Mouse (Mus musculus) forebrain, embryonic 13.5 days (tissue): Measurements from ENCODE around the gene Mgst2. TPM values are rescaled to one million over a fixed set of nuclear protein-coding genes. Genes with fewer than 3 reads are reported as not detected.
A peak's percentile ranks its signal among the peaks of the same experiment; 100 is the strongest.

ENCODE experiments used
- ATAC-seq: fragments of 200-750 bp; cut with Nextera tagmentation; 2 replicates; pipeline ENCODE4 v1.8.0; 2017
- H3K27ac ChIP-seq: fragments of 300-500 bp; sonication (generic); 2 replicates; pipeline ENCODE4 v1.5.1; 2015; ENCODE audit warnings: inconsistent platforms, mild to moderate bottlenecking, moderate library complexity
- H3K27me3 ChIP-seq: fragments of 300-500 bp; sonication (generic); 2 replicates; pipeline ENCODE4 v1.6.1; 2015; ENCODE audit warnings: mild to moderate bottlenecking, inconsistent platforms
- H3K36me3 ChIP-seq: fragments of 300-500 bp; sonication (generic); 2 replicates; pipeline ENCODE4 v1.6.1; 2015; ENCODE audit warnings: mild to moderate bottlenecking, inconsistent platforms; ENCODE audit not compliant: poor library complexity, severe bottlenecking
- H3K4me1 ChIP-seq: fragments of 300-500 bp; sonication (generic); 2 replicates; pipeline ENCODE4 v1.6.1; 2015; ENCODE audit warnings: inconsistent platforms
- H3K4me2 ChIP-seq: fragments of 300-500 bp; sonication (generic); 2 replicates; pipeline ENCODE4 v1.6.1; 2015; ENCODE audit warnings: inconsistent platforms, mild to moderate bottlenecking, moderate library complexity
- H3K4me3 ChIP-seq: fragments of 300-500 bp; sonication (generic); 2 replicates; pipeline ENCODE4 v1.5.1; 2015; ENCODE audit warnings: mild to moderate bottlenecking, inconsistent platforms
- H3K9ac ChIP-seq: fragments of 300-500 bp; sonication (generic); 2 replicates; pipeline ENCODE4 v1.6.1; 2015; ENCODE audit warnings: mild to moderate bottlenecking, inconsistent platforms
- H3K9me3 ChIP-seq: fragments of 300-500 bp; sonication (generic); replicated peaks from 2 replicates; pipeline ENCODE4 v1.6.1; 2016; ENCODE audit warnings: inconsistent platforms
- WGBS: fragments of 180-500 bp; shearing (Covaris S2); methylation state at CpG from one replicate; pipeline ENCODE4 v1.1.7; 2015; 5-methylcytosine and 5-hydroxymethylcytosine counted together
- polyA plus RNA-seq: library from polyadenylated mRNA; unstranded; fragments of >200 nt; fragmentation: Nextera tagmentation; extraction: Ambion mirVana; gene quantifications from 2 replicates; pipeline ENCODE4 v1.2.1, GENCODE M21; 2015

Gene Mgst2
- polyA plus RNA-seq, 1 experiment from 2014 or later = 0.96 TPM

DNA sequence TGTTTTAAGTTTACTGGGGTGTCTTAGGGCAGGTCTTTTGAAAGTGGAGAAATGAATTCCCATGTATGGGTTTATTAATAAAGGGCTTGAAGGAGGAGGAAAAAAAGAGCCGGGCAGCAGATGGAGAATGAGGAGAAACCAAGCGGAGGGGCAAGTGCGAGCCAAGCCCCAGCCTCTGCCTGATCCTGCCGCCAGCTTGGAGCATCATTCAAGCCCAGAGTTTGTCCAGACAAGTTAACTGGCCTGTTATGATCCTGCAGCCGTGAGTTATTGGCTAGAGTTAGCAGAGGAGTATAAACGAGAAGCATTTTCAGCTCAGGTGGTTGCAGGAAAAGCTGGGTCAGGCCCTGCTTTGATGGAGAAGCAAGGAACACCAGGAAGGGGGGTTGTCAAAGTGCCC lies 26.2 kb downstream of the Mgst2 start:
- Histone ChIP-seq H3K9me3 (no peaks in the 10 kb centered on the region), H3K27me3 (no peaks in the 10 kb centered on the region), H3K27ac (no peak overlapping the region), H3K4me2 (no peak overlapping the region), H3K9ac (no peak overlapping the region), H3K4me3 (no peak overlapping the region), H3K4me1 (no peaks in the 10 kb centered on the region), H3K36me3 (peaks cover 28% of the 10 kb centered on the region)
- 86% methylated on average over 6 of the region's 6 CpGs for WGBS
- ATAC-seq = no peak

DNA sequence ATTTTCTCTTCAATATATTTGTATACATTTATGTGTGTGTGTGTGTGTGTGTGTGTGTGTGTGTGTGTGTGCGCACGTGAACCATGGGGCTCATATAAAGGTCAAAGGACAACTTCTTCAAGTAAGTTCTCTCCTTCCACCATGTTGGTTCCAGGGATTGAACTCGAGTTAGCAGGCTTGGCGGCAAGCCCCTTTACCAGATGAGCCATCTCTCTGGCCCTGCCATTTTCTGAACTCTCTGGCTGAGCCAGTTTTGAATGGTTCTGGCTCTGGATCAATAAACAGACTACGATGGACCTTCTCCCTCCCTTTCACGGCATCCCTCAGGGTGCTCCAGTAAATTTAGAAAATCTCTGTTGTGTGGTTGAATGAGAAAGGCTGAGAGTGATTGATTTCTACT lies 26.6 kb downstream of the Mgst2 start:
- 87% methylated on average over 6 of the region's 6 CpGs for WGBS

DNA sequence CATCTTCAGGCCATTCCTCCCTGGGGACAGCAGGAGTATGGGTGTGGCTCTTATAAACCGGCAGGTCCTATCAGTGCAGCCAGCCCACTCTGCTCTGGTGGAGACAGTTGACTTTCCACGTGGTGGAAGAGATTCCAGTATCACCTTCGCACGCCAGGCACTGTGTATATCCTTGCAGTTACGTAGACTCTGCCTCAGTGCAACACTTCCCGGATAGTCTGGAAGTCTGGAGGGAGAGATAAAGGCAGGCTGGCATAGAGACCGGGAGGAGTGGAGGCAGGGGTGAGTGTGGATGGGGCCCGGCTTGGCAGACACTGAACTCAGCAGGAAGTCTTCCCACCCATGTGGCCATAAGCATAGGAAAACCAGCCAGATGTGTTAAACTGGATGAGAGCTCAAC lies 28.6 kb downstream of the Mgst2 start:
- Histone ChIP-seq H3K27me3 (no peaks in the 10 kb centered on the region), H3K9ac (no peak overlapping the region), H3K27ac (no peak overlapping the region), H3K36me3 (peaks cover 31% of the 10 kb centered on the region), H3K9me3 (no peaks in the 10 kb centered on the region), H3K4me1 (no peaks in the 10 kb centered on the region), H3K4me3 (no peak overlapping the region), H3K4me2 (no peak overlapping the region)
- ATAC-seq = no peak
- WGBS = 91% methylated on average over 8 of the region's 8 CpGs

More for the DNA sequence above, 26.6 kb downstream of the Mgst2 start:
- Histone ChIP-seq H3K4me3 (no peak overlapping the region), H3K36me3 (peaks cover 28% of the 10 kb centered on the region), H3K27ac (no peak overlapping the region), H3K4me2 (no peak overlapping the region), H3K9me3 (no peaks in the 10 kb centered on the region), H3K9ac (no peak overlapping the region), H3K4me1 (no peaks in the 10 kb centered on the region), H3K27me3 (no peaks in the 10 kb centered on the region)
- no peak for ATAC-seq

DNA sequence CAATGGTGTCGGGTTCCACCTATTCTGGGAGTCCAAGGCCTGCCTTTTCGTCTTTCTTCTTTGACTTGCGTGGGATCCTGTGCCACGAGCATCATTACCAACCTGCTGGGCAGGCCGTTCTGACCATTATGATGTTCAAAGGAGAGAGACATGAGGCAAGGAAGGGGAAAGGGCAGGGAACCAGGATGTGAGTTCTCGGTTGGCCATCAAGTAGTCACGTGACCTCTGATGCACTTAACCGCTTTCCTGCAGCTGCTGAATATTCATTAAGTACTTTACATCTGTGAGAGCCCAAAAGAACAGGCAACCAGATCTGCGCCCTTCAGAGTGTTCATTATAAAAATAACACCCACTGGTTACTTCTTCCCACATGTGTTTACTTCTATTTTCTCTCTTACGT lies 33.0 kb downstream of the Mgst2 start:
- Histone ChIP-seq H3K27me3 (no peaks in the 10 kb centered on the region), H3K4me1 (no peaks in the 10 kb centered on the region), H3K4me2 (no peak overlapping the region), H3K9me3 (no peaks in the 10 kb centered on the region), H3K36me3 (peaks cover 35% of the 10 kb centered on the region), H3K9ac (no peak overlapping the region), H3K4me3 (no peak overlapping the region), H3K27ac (no peak overlapping the region)
- no peak for ATAC-seq
- 64% methylated on average over 10 of the region's 10 CpGs for WGBS

DNA sequence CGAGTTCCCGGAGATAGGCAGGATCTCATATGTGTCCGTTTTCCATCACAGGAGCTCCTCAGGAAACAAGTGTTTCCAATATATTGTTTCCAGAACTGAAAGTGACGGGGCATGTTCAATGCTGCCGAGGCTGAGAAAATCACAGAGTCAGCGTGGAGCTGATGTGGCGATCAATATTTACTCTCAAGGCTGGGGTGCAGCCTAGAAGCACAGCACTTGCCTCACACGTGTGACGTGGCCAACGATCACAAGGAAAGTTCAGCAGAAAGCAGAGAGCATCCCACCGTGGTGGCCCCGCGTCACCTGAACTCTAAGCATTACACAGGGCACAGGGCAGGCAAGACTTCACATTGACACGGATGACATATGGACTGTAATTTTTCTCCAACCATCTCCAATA lies 34.4 kb downstream of the Mgst2 start:
- WGBS = 94% methylated on average over 14 of the region's 14 CpGs
- Histone ChIP-seq H3K4me3 (no peak overlapping the region), H3K4me1 (no peaks in the 10 kb centered on the region), H3K9ac (no peak overlapping the region), H3K4me2 (no peak overlapping the region), H3K27ac (no peak overlapping the region), H3K9me3 (no peaks in the 10 kb centered on the region), H3K36me3 (peaks cover 21% of the 10 kb centered on the region), H3K27me3 (no peaks in the 10 kb centered on the region)
- no peak for ATAC-seq

DNA sequence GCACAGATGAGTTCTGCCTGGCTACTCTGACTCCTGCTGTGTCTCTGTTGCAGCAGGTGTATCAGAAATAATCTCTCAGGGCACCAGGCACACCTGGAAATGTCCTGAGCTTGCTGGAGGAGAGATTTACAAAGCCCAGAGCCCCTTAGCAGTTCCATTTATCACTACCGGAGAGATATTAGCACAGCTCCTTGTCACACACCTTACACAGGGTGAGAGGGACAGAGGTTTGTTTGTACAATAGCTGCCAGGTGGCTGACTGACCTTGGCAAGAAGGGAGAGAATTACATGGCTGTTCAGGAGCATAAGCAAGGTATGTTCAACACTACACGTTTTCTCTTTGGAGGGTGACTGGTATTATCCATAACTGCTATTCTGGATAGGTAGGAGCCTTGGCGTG lies 35.6 kb downstream of the Mgst2 start:
- Histone ChIP-seq H3K9ac (no peak overlapping the region), H3K27ac (no peak overlapping the region), H3K9me3 (no peaks in the 10 kb centered on the region), H3K36me3 (peaks cover 10% of the 10 kb centered on the region), H3K27me3 (no peaks in the 10 kb centered on the region), H3K4me1 (peaks cover 10% of the 10 kb centered on the region), H3K4me2 (no peak overlapping the region), H3K4me3 (no peak overlapping the region)
- no peak for ATAC-seq
- 90% methylated on average over 3 of the region's 3 CpGs for WGBS

DNA sequence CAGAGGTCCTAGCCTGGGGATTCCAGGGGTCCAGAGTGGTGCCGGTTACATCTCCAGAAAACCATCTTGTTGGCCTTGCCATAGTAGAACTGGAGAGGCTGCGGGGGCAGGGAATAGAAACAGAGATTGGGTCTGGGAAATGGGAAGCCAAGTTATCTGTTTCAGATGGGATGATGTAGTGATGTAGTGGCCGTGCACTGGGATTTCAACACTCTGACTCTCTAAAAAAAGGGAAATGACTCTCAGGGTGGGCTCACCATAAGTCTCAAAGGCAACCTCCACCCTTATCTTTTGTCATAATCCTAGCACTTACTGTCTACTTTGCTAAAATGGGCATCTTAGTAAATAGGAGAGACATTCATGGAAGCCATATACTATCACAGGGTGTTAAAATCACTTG lies 37.8 kb downstream of the Mgst2 start:
- Histone ChIP-seq H3K4me3 (no peak overlapping the region), H3K36me3 (0 out of 2 replicates have a peak, but pooled peaks cover 6% of the 10 kb centered on the region), H3K27me3 (no peaks in the 10 kb centered on the region), H3K4me1 (peaks cover 32% of the 10 kb centered on the region), H3K9ac (no peak overlapping the region), H3K27ac (no peak overlapping the region), H3K4me2 (no peak overlapping the region), H3K9me3 (no peaks in the 10 kb centered on the region)
- 91% methylated on average over 3 of the region's 3 CpGs for WGBS
- ATAC-seq = no peak

DNA sequence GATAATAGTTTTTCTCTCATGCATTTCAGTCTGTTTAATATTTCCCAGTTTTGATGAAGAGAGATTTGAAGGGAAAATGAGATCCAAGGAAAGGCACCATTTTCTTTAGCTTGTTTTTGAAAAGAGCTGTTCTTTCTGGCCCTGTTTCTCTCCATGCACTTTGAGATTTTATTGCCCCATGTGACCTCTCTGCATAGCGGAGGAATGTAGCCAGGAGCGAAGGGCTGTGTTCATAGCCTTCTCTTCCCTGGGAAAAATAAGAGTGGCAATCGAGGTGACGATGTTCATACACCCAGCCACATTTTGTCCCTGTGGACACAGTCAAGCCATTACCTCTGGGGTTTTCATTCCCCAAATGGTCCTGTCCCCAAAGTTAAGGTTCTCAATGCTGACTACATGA lies 40.0 kb downstream of the Mgst2 start:
- H3K9me3 ChIP-seq = no peaks in the 10 kb centered on the region
- peaks cover 35% of the 10 kb centered on the region for H3K4me1 ChIP-seq
- H3K27me3 ChIP-seq = no peaks in the 10 kb centered on the region
- H3K4me3 ChIP-seq = no peak overlapping the region
- no peak overlapping the region for H3K9ac ChIP-seq
- no peak overlapping the region for H3K4me2 ChIP-seq
- H3K27ac ChIP-seq = peak overlapping the region; percentile 96; the same call in 1 of the 2 replicates
- 0 out of 2 replicates have a peak, but pooled peaks cover 6% of the 10 kb centered on the region for H3K36me3 ChIP-seq
- WGBS = 88% methylated on average over 4 of the region's 4 CpGs
- ATAC-seq = no peak

DNA sequence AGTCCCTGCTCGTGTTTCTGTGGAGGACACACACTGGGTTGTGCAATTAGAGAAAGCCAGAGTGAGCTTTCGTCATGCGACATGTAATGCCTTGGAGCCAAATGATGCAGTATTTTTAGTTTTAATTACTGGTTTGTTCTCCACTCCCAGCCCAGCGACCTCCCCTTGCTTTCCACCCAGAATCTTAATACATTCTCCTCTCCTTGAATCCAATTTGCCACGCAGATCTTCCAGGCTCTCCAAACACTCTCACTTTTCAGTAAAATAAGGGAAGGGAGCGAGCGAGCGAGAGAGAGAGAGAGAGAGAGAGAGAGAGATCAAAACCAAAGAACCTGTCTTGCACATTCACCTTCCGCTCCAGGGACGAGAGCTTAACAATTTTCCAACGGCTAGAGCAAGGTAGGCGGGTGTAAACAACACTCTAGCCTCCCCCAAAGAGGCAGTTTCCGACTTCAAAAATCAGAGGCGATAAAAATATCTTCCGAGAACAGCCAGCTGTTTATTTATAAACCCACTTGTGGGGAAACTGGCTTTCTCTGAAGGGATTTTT lies 40.6 kb downstream of the Mgst2 start:
- no peaks in the 10 kb centered on the region for H3K27me3 ChIP-seq
- H3K4me1 ChIP-seq = peaks cover 35% of the 10 kb centered on the region
- 0 out of 2 replicates have a peak, but pooled peaks cover 6% of the 10 kb centered on the region for H3K36me3 ChIP-seq
- H3K27ac ChIP-seq = peak overlapping the region; percentile 96
- peak overlapping the region; percentile 38 for H3K4me3 ChIP-seq
- peak overlapping the region; percentile 62 for H3K4me2 ChIP-seq
- no peaks in the 10 kb centered on the region for H3K9me3 ChIP-seq
- 19% methylated on average over 15 of the region's 15 CpGs for WGBS
- no peak for ATAC-seq
- peak overlapping the region; percentile 64 for H3K9ac ChIP-seq

DNA sequence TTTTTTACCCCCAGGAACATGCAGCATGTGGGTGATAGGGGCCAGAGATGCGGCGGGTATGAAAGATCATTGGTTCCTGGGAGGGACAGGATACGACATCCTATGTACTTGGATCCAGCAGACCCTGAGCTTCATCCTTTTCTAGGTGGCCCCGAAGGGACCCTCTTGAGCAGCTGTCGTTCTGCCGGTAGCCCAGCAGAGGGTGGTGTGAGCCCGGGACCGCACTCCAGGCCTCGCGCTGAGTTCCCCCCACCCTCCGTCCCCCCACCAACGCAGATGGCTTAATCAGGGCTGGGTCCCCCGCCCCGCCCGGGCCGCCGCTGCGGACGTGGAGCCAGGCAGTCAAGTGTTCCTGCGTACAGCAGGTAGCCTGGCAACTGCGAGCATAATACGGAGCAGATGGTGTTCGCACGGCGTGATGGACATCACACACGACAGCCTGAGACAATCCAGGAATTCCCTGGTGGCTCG lies 41.2 kb downstream of the Mgst2 start:
- under 1% methylated on average over 27 of the region's 27 CpGs for WGBS

DNA sequence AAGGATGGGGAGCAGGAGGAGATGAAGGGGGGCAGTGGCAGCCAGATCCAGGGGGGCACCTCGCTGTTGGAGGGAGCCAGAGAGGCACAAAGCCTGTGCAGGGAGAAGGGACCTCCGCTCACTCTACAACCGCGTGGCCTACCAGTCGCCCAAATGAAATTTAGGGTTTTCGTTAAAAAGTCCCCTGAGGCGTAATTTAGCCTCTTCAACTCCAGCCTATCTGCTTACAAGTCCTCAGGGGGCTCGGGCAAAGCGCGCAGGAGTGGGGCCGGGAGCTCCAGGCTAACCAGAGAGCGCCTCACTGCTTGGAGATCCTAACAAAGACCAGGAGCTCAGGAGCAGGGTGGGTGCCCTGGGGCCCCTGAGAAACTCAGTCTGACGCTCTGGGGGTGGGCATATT lies 41.8 kb downstream of the Mgst2 start:
- H3K4me3 ChIP-seq = peak overlapping the region; percentile 38
- H3K27me3 ChIP-seq = no peaks in the 10 kb centered on the region
- ATAC-seq = peak; percentile 79
- no peaks in the 10 kb centered on the region for H3K9me3 ChIP-seq
- peaks cover 35% of the 10 kb centered on the region for H3K4me1 ChIP-seq
- peak overlapping the region; percentile 64 for H3K9ac ChIP-seq
- H3K36me3 ChIP-seq = no peaks in the 10 kb centered on the region
- H3K4me2 ChIP-seq = peak overlapping the region; percentile 62
- H3K27ac ChIP-seq = peak overlapping the region; percentile 96
- WGBS = 1% methylated on average over 13 of the region's 13 CpGs

More for the DNA sequence above, 41.2 kb downstream of the Mgst2 start:
- 0 out of 2 replicates have a peak, but pooled peaks cover 2% of the 10 kb centered on the region for H3K36me3 ChIP-seq
- peak overlapping the region; percentile 38 for H3K4me3 ChIP-seq
- H3K9ac ChIP-seq = peak overlapping the region; percentile 64
- H3K27ac ChIP-seq = peak overlapping the region; percentile 96
- ATAC-seq = peak; percentile 97
- peaks cover 35% of the 10 kb centered on the region for H3K4me1 ChIP-seq
- H3K27me3 ChIP-seq = no peaks in the 10 kb centered on the region
- H3K4me2 ChIP-seq = peak overlapping the region; percentile 62
- H3K9me3 ChIP-seq = no peaks in the 10 kb centered on the region

DNA sequence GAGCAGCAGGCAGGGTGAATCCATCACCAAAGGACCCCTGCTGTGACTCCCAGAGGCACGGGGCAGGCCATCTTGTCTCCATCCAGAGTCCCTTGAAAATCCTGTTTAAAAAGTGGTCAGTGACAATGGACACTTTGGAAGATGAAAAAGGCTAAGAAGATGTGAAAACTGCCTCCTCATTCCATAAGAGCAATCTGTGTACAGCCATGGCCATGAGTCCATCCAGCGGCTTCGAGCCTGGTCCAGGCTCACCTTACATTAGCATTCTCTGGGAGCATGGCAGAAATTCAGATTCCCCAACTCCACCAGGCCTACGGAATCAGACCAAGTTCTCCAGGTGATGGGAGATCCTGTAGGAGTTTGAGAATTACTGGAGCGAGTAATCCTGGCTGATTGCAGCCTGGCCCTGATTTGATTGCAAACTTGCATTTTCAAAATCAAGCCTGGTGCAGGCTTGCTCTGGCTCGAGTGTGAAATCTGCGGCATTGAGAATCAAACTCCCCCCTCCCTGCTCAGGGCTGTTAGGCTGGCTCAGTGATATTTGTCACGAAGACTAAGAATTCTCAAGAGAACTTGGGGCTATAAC lies 42.6 kb downstream of the Mgst2 start:
- WGBS = 73% methylated on average over 8 of the region's 8 CpGs

DNA sequence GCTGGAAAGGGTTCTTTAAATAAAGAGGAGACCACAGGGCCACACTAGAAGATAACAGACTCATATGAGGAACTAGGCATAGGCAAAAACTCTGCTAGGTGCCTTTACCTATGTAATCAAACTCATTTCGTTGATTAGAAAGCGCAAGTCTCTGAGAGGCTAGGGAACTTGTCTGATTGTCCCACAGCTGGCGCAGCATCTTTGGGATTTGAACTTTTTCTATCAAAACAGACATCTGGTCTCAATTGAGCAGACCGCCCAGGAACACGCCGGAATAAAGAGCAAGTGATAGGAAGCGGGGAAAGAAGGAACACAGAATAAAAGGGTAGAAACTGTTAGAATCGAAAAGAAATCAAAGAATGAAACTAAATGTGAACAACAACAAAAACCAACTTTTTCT lies 43.3 kb downstream of the Mgst2 start:
- Histone ChIP-seq H3K27ac (no peak overlapping the region), H3K4me3 (no peak overlapping the region), H3K4me1 (peaks cover 35% of the 10 kb centered on the region), H3K27me3 (no peaks in the 10 kb centered on the region), H3K4me2 (no peak overlapping the region), H3K9ac (no peak overlapping the region), H3K36me3 (no peaks in the 10 kb centered on the region), H3K9me3 (no peaks in the 10 kb centered on the region)
- ATAC-seq = no peak
- 91% methylated on average over 8 of the region's 8 CpGs for WGBS

More for the DNA sequence above, 42.6 kb downstream of the Mgst2 start:
- H3K36me3 ChIP-seq = no peaks in the 10 kb centered on the region
- no peaks in the 10 kb centered on the region for H3K9me3 ChIP-seq
- no peaks in the 10 kb centered on the region for H3K27me3 ChIP-seq
- H3K4me2 ChIP-seq = no peak overlapping the region
- H3K27ac ChIP-seq = peak overlapping the region; percentile 96
- H3K9ac ChIP-seq = no peak overlapping the region
- peaks cover 35% of the 10 kb centered on the region for H3K4me1 ChIP-seq
- no peak for ATAC-seq
- no peak overlapping the region for H3K4me3 ChIP-seq
